Mouse (Mus musculus): ENCODE results near the gene Elf2.

GRCm38 (mm10) chr3:51232205-51232910 lies 108.1 kb downstream of the Elf2 start:
- no peak for TF ChIP-seq CEBPB (IDR thresholded peaks at IDR 0.05; ENCODE audit: insufficient read depth, poor library complexity, severe bottlenecking)
- no peak for TF ChIP-seq MYOG (IDR thresholded peaks at IDR 0.05; ENCODE audit: control insufficient read depth in 1 of 3, insufficient read depth in 1 of 3, insufficient read length in 2 of 3, low read depth in 2 of 3)
- no peak for TF ChIP-seq POLR2A (IDR thresholded peaks at IDR 0.05; ENCODE audit: insufficient read length, low read depth)
- TF ChIP-seq TCF3 (IDR thresholded peaks at IDR 0.05; ENCODE audit: insufficient read length, low read depth): no peak
